Mouse (Mus musculus) c-Kit-positive CD71-negative TER-119-negative erythroid progenitor cells, embryonic 14.5 days (primary cell): ENCODE data around the gene 1700001L19Rik.
"Not testable (repeated sequence)": the region's sequence is repeated elsewhere in the genome, so short reads cannot be mapped to it uniquely, and the experiment has no call there.

ENCODE experiments used
- DNase-seq: peaks from one replicate; pipeline ENCODE4 v3.0.0-alpha.2; 2013; ENCODE audit warnings: low read depth

Gene 1700001L19Rik

DNA sequence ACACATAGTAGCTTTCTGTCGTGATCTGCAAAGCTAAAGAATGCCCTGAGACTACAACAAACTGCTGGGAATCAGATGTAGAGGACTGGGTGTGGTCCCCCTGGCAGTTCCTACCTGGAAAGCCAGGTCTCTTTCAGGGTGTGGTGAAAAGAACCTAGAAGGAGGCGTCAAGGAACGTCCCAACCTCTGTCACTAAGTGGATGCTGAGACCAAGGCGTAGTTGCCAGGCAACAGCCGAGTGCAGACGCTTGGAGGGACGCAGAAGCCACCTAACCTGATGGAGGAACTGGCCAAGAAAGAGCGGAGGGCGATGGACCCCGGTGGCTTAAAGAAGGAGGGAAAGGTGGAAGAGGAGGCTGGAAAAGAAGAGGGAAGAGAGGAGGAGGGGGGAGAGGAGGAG, at the start of gene 1700001L19Rik:
1700001L19Rik (plus strand) TSS at position 223 of the 400 bp plus-strand sequence.
- DNase-seq = no peak

DNA sequence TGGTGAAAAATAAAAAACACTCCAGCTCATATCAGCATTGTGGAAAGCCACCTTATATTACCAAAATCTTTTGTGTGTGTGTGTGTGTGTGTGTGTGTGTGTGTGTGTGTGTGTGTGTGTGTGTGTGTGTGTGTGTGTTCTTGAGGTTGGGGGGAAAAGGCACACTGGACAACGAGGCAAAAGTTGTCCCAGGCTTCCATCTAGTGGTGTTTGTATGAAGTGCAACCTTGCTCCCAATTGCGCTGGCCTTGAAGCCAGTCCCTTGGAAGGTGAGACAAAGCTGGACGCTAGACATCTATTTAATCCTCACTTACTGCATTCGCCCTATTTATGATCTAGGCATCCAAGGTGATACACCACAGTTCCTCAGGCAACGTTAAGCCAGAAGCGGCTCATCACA, 43.8 kb upstream of the 1700001L19Rik start:
- DNase-seq = not testable (repeated sequence)

DNA sequence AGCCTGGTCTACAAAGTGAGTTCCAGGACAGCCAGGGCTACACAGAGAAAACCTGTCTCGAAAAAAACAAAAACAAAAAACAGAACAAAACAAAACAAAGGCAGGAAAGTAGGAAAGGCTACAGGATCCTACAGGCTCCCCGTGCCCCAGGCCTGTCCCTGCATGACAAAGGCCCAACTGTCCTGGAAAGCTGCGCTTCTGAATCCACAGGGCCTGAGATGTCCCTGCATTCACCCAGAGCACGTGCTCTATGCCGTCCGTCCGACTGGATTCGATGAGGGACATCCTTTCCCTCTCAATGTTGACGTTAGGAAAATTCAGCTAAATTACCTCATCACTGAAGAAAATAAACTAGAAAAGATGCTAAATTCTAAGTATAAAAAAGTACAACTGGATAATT, 29.1 kb upstream of the 1700001L19Rik start:
- no peak for DNase-seq

DNA sequence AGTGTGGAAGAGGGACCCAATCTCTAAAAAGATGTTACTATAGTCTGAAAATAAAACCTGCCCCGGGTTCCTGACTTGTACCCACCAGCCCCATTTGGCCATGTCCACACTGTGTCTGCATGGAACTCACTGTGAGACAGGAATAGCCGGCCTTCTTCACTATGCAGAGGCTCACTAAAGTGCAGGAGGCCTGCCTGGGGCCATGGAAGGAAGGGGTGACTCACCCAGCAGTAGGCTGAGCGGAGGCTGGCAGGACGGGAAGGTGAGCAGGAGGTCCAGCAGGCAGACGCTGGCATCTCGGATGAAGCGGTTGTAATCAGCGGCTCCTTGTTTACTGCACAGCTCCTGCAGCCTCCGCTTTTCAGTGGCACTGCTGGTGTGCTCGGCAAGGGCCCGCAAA, 28.7 kb upstream of the 1700001L19Rik start:
- DNase-seq = no peak

DNA sequence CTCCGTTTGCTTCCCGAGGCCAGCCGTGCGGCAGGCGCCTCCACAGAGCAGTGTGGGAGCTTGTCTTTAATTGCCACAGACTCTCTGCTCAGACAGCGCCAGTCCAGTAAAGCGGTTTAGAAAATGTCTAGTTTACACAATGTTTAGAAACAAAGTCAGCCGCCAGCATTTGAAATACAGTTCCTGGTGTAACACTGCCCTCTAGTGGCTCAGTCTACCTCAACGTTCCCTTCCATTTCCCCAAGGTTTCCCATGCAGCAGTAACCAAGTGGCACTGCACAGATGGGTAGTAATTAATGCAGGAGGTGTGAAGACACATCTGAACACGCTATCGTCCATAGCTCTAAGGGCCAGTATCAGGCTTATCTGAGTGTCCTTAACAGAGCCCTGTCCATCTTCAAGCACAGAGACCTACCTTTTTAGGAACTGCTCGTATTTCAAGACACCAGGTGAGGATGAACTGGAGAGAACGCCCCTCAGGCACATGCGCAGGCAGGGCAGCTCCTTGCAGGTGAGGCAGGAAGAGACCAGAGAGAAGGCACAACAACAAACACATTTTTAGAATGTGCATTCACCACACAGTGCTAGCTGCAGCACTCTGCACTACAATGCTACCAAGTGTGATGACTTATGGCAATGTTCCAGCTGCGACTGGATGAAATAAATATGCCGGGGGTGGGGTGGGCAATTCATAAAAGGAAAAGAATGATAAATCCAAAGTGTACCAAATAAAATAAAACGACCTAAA, 27.5 kb upstream of the 1700001L19Rik start:
- peak; percentile 23 for DNase-seq

DNA sequence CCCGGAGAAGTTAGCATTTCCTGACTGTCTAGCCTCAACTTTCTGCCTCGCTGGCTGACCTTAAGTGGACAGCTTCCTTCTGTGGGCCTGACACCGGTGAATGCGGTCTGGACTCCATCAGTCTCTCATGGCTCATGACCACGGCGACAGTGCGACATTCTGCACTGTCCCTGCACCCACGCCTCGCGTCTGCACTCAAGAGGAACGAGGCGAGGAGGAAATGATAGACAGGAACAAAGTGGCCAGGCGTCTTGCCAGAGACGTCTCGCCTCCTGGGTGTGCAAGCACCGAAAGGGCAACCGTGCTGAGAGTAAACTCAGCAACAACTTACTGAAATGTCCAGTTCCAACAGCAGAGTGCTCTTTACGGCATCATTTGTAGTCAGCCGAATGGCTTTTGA, 25.0 kb upstream of the 1700001L19Rik start:
- DNase-seq = no peak

DNA sequence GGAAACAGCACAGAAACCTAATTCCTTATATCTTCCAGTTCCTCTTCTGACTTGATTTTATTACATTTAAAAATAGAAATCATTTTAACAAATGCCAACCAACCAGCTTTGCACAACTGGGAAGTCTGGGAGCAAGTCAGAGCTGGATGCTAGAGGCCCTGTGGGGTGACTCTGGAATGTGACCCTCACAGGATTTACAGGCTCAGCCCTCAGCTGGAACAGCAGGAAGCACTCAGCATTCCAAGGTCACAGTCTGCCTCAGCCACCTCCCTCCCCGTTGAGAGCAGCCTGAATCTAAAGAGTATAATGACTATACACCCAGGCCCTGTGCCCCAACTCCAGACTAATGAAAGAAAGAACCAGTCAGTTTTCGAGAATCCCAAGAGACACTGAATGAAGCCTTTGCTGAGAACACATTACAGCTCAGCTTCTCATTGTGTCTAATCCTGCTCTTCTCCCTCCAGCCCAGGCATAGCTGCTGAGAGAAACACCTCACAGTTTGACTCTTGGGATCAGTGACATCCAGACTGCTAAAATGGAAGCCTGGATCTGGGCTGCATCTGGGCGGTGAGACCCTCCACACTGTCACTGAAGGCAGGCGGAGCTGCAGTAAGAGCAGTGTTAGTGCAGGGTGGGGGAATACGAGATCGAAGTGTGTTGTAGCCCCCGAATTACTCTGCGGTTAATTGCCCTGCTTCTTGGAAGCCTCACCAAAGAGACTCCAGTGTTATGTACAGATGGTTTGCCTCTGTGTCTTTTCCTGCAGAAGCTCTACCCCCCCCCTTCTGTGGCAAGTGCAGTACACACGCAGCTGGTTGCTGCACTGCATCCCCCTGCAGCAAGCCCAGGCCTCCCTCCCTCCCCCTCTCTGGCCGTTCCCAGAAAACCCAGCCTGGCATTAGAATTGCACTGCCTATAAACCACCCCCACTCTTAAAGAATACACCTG, 24.0 kb upstream of the 1700001L19Rik start:
- DNase-seq = no peak

DNA sequence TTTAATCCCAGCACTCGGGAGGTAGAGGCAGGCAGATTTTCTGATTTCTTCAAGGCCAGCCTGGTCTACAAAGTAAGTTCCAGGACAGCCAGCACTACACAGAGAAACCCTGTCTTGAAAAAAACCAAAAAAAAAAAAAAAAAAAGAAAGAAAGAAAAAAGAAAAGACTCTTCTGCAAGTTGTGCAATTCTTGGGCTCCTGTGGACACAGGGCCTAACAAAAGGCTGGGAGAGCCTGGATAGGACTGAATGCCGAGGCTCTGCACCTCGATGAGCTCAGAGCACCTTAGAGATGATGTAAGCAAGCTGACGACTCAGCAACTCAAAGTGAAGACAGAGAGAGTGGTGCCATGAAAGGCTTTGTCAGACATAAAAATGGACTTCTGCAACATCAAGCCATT, 22.8 kb upstream of the 1700001L19Rik start:
- DNase-seq = no peak

DNA sequence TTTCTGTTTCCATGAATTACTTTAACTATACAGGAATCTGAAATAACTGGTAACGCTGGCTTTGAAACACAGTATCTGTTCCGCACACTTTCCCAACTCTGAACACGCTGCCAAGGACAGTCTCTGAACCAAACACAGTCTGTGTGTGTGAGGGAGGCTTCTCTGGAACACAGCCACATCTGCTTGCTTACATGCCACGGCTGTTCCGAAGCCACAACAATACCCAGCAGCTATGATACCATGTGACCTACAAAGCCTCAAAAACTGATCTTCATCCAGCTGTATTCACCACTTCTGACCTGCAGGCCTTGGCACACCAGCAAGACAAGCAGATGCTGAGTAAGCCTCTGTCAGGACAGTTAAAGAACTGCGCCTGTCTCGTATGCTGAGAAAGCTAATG, 19.3 kb upstream of the 1700001L19Rik start:
- DNase-seq = no peak

DNA sequence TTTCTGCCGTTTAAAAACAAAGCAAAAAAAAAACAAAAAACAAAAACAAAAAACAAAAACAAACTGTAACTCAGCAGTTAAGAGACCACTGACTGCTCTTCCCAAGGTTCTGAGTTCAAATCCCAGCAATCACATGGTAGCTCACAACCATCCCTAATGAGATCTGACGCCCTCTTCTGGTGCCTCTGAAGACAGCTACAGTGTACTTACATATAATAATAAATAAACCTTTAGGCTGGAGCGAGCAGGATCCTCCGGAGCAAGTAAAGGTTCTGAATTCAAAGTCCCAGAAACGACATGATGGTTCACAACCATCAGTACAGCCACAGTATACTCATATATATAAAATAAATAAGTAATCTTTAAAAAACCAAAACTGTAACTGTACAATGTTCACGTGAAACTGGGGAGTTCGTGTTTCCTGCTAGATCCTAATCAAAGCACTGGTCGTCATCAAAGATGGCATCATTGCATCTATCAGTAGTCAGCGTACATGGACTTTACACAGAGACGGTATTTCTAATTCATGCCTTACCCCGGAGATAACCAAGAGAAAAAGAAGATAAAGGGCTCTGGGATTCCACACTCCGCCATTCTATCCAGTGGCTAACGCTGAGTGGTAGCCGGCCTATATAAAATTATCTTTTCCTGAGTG, 16.0 kb upstream of the 1700001L19Rik start:
- no peak for DNase-seq

DNA sequence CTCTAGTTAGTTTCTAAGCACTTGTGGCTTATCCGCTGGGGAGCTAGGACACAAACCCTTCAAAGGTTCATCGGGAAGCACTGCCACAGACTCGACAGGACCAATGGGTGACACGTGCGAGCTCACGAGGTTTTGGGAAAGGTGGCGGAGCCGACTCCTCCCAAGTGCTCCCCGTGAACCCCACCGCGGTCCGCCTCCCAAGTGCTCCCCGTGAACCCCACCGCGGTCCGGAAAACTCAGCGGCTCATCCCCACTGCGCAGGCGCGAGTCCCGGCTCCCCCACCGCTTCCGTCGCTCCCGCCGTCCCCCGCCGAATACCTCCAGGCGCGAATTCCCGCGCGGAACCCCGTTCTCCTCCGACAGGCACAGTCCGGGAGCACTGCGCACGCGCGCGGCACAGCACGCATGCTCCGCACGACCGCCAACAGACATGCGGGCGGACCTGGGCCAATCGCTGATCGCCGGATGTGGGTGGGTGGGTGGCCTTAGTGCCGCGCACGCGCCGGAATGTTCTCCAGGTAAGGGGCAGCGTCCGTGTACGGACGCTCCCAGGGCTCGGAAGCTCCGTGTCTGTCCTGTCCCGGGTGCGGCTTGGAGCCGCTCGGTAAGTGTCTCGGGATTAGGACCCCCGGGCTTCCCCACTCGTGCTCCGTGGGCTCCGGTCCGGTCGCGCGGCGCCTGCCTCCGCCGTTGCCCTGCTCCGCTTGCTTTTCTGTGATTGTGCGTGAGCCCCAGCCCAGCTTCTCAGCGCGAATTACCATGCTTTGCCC, 15.3 kb upstream of the 1700001L19Rik start, which contains the start of the genes Mtrr and Fastkd3:
Mtrr (minus strand) TSS at position 403 of the 770 bp plus-strand sequence.
Fastkd3 (plus strand) TSS at position 488 of the 770 bp plus-strand sequence.
- peak; percentile 88 for DNase-seq

DNA sequence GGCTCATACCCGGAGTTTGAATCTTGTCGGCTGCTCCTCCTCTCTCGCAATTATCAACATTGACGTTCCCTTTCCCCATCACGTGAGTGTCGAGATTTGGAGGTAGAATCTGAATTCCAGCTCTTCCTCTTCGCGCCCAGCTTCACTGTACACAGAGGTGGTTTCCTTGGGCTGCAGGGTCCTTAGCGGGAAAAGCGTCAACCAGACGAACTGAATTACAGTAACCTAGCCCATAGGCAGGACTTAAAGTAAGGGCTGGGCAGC, 14.8 kb upstream of the 1700001L19Rik start:
- DNase-seq = no peak

DNA sequence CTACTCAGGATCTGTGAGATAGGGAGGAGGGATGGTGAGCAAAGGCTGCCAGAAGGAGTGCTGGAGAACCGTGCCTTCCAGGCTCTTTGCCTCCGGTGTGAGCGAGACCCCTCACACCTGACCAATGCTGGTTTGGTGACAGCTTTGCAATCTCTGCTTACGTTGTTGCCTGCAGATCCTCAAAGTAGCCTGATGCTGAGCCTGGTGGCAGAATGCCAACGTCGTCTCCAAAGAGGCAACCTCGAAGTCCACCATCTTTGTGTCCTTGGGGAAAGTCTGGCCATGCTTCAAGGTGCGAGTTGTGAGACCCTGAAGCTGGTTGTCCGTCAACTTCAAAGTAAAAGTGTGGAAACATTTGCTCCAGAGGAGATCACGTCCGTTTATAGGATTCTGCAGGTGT, 13.3 kb upstream of the 1700001L19Rik start:
- DNase-seq = no peak

DNA sequence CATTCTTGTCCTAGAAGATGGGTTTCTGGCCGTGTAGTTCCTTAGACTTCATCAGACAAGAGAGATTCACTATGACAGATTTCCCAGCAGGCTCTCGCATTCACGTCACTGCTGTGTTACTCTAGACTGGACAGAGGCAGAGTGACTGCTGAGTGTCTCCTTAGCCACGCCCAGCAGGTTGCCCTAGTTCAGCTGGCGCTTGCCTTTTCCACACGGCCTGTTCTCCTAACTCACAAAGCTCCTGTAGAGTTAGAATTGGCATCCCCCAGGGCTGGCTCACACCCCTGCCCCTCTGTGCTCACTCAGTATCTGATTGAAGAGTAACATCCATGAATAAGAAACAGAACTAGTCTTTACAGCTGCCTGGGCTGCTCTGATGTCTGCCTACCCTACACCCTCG, 11.8 kb upstream of the 1700001L19Rik start:
- DNase-seq = no peak

DNA sequence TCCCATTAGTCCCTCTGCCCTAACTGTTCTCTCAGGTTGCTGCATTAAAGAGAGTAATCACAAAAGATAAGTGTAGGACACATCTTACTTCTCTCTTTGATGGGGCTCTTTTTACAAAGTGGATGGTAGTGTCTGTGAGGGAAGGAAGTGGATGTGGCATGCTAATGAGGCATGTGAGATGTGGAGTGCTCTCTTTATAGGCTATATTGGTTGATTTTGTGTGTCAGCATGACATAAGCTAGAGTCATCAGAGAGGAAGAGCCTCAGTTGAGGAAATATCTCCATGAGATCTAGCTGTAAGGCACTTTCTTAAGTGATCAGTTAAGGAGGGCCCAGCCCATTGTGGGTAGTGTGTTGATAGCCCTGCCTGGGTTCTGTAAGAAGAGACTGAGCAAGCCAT, 8.9 kb upstream of the 1700001L19Rik start:
- DNase-seq = no peak

DNA sequence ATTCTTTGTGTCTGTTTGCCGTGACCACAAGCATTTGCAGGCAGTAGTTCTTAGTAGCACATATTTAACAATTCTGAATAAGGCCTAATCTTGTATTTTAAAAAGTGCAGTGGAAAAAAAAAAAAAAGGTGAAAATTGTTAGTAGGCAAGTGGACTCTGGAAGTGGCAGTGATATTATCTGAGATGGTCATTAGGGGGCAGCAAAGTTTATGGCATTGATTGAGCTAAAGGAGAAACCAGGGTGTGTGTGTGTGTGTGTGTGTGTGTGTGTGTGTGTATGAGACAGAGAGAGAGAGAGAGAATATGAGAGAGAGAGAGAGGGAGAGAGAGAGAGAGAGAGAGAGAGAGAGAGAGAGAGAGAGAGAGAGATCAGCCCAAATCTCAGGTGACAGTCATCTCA, 3.4 kb upstream of the 1700001L19Rik start:
- DNase-seq = no peak

DNA sequence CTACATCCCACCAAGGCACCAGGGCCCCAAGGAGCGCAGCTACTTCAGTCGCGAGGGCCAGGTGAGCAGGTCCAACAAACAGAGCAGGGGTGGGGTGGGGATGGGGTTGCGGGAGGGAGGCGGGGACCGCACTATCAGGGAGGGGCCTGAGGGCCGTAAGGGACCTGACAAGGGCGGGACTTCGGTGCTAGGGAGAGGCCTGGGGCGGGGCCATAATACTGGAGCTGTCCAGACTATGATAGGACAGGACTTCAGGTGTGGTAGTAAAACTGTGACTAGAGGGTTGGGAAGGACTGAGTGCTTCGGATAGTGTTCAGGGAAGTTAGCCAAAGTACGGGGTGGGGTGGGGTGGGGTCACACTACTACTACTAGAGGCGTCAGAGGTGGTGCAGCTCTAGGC, 446 bp downstream of the 1700001L19Rik start:
- DNase-seq = no peak

DNA sequence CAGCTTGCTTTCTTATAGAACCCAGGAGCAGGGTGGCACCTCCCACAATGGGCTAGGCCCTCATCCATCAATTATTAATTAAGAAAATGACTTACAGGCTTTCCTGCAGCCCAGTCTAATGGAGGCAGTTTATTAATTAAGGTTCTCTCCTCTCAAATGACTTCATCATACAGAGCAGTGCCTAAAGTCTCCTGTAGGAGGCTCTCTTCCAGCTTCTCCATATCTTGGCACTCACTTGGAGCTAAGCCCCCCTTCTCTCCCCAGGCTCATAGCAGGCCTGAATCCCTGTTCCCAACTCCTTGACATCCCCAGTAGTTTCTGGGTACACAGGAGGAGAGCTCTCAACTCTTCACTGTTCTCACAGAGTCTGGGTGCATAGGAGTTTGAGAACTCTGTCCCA, 1.7 kb downstream of the 1700001L19Rik start:
- DNase-seq = no peak

DNA sequence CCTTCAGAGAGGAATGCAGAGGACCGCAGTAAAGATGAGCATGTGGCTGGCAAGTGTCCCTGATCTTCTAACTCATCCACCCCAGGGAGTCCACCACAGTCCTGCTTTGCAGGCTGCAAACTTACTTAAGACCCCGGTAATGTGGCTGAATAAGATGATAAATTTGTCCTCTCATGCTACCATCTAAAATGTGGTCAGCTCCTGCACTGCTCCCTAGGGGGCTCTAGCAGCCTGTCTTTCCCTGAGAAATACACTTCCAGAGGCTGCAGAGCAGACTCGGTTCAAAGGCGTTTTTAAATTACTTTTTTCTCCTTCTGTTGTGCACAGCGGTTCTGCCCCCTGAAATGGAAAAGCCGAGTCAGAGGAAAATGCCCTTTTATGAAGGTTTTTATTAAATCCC, 4.0 kb downstream of the 1700001L19Rik start:
- no peak for DNase-seq

DNA sequence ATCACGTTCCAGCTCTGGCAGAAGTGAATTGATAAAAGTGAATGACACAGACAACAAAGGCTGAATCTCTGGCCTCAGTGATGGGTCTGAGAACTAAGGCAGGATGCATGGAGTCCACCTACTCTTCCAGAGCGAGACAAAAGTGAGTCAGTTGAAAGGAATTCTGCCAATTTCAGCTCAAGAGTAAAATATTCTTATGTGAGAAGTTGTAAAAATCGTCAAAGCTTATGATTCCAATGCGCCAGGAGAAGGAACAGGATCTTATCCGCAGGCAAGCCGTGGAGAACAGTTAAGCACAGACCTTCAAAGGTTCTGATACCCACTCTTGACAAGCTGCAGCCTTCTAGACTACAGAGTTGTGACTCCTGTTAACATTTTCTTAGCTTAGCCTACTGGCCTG, 5.9 kb downstream of the 1700001L19Rik start:
- no peak for DNase-seq

DNA sequence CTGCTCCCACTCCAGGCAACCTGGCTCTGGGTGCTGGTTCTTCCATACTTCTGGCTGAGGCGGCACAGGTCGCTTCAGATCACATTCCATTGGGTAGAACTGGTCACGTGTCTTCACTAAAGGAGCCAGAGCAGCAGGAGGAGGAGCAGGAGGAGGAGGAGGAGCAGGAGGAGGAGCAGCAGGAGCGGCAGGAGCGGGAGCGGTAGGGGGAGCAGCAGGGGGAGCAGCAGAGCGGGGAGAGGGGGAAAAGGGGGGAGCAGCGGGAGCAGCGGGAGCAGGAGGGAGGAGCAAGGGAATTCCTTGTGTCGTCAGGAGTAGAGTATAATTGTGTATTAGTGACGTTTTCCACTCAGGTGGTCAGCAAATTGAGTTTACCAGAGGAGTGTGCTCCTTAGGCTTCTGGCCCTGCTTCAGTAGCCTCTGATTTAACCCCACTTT, 8.5 kb downstream of the 1700001L19Rik start:
- no peak for DNase-seq
